Mouse (Mus musculus) embryo, embryonic 10.5 days (tissue): ENCODE results near the gene Tbx20.

ENCODE experiments used
- DNase-seq: peaks from one replicate; pipeline ENCODE4 v3.0.0-alpha.2; 2015; ENCODE audit warnings: low spot score

Tbx20 gene

DNA sequence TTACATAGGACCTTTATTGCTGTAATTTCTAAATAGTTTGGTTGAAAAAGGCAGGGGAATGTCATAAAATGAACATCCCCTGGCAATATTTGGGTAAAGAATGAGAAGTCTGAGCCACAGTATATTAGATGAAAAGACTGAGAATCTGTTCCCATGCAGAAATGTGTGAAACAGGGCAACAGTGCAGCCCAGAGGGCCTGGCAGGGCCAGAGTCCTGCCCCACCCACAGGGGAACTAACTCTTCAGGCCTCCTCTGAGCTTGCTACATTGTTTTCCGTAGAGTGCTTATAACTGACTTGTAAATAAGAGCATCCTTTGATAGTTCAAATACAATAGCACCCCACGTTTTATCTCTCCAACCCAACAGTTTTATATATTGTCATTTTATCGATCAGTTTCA is 7.0 kb downstream of the Tbx20 start:
- DNase-seq = no peak

DNA sequence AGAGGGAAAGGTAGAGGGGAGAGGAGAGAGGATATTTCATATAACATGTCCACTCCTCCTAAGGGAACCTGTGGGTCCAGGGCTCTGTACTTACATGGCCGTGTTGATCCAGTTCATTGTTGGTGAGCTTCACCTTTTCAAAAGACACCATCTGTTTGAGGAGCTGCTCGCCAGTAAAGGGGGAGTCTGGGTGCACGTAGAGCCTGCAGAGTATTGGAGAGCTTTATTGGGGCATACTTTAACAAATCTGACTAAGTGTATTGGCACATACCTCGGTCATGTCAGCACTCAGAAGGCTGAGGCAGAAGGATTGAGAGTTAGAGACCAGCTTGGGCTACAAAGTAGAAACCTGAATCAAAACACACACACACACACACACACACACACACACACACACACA is 8.5 kb downstream of the Tbx20 start:
- DNase-seq = no peak

- peak; percentile 57 for DNase-seq
Measured at GRCm38 (mm10) chr9:24760461-24760860, 13.6 kb downstream of the Tbx20 start.

GRCm38 (mm10) chr9:24744958-24745357 is 29.1 kb downstream of the Tbx20 start:
- no peak for DNase-seq

DNA sequence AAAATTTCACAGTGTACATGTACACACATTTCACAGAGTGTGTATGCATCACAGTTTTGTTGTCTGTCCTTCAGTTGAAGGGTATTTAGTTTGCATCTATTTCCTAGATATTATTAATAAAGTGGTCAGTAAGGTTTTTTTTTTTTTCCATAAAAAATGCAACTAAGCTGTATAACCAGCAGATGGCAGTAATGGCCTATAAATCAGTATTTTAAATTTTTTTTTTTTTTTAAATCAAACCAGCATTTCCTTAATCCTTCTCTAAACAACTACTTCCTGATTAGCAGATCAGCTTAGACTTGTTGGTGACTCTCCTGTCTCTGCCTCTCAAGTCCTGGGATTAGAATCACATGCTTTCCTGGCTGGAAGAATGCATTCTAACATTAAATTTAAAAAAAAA is 72.9 kb downstream of the Tbx20 start:
- peak; percentile 29 for DNase-seq

- no peak for DNase-seq
Measured at GRCm38 (mm10) chr9:24696405-24696778, 77.7 kb downstream of the Tbx20 start.

DNA sequence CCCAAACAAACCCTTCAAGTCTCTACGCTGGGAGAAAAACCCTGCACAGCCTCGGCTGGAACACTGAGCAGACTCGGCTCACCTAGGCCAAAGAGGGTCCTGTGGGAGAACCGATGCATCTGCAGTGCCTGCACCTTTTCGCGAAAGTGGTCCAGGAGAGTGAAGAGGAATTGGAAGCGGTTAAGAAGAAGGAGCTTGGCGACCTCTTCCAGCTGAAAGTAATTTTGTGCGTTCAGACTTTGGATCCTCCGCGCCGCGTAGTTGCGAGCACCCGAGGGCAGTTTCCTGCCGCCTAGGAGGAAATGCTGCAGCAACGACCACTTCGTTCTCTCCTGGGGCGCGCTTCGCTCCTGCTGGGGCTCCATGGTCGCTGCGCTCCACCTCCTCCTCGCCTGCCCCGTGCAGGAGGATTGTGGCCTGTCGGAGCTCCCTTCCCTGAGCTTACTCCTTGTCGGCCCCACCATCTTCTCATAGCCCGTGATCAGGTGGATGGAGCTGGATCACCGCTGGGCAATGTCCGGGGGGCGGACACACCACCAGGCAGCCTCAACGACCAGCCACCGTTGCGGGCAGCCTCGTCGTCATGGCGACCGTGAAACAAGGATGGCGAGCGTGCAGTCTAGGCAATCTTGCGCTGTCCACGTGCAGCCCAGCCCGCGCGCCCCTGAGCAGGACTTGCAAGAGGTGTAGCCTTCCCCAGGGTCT is 78.3 kb downstream of the Tbx20 start, which contains the start of gene Dpy19l2:
TSS of gene Dpy19l2 (minus strand) at position 594 of the 705 bp plus-strand sequence.
- DNase-seq = peak; percentile 84
